Mouse (Mus musculus) lung, embryonic 16.5 days (tissue): ENCODE data around the gene Gm9857. TPM values are rescaled to one million over a fixed set of nuclear protein-coding genes. Genes with fewer than 3 reads are reported as not detected.

Experiments
- ATAC-seq: fragments of 200-750 bp; cut with Nextera tagmentation; 2 replicates; pipeline ENCODE4 v1.8.0; 2017; ENCODE audit warnings: low read depth, mild to moderate bottlenecking, moderate library complexity
- H3K27ac ChIP-seq: fragments of 300-500 bp; sonication (generic); 2 replicates; pipeline ENCODE4 v1.5.1; 2014; ENCODE audit warnings: mild to moderate bottlenecking, control low read depth, low read length
- H3K27me3 ChIP-seq: fragments of 300-500 bp; sonication (generic); 2 replicates; pipeline ENCODE4 v1.6.1; 2014; ENCODE audit warnings: low read depth, low read length, mixed read lengths; ENCODE audit not compliant: control insufficient read depth, insufficient read depth
- H3K36me3 ChIP-seq: fragments of 300-500 bp; sonication (generic); 2 replicates; pipeline ENCODE4 v1.6.1; 2014; ENCODE audit warnings: low read length; ENCODE audit not compliant: control insufficient read depth, insufficient read depth
- H3K4me1 ChIP-seq: fragments of 300-500 bp; sonication (generic); replicated peaks from 2 replicates; pipeline ENCODE4 v1.6.1; 2014; ENCODE audit warnings: low read length, mixed read lengths; ENCODE audit not compliant: control insufficient read depth, insufficient read depth
- H3K4me2 ChIP-seq: fragments of 300-500 bp; sonication (generic); 2 replicates; pipeline ENCODE4 v1.6.1; 2014; ENCODE audit warnings: low read depth, low read length, control low read depth
- H3K4me3 ChIP-seq: fragments of 300-500 bp; sonication (generic); 2 replicates; pipeline ENCODE4 v1.5.1; 2014; ENCODE audit warnings: mild to moderate bottlenecking, low read length, control low read depth
- H3K9ac ChIP-seq: fragments of 300-500 bp; sonication (generic); 2 replicates; pipeline ENCODE4 v1.6.1; 2014; ENCODE audit warnings: low read length, control low read depth
- H3K9me3 ChIP-seq: fragments of 300-500 bp; sonication (generic); 2 replicates; pipeline ENCODE4 v1.6.1; 2016; ENCODE audit warnings: low read length; ENCODE audit not compliant: control insufficient read depth
- WGBS: fragments of 180-500 bp; shearing (Covaris S2); extraction: QIAGEN DNeasy Blood & Tissue Kit; methylation state at CpG from one replicate; pipeline ENCODE4 v1.1.7; 2014; 5-methylcytosine and 5-hydroxymethylcytosine counted together
- polyA plus RNA-seq: library from polyadenylated mRNA; unstranded; fragments of >200 nt; fragmentation: Nextera tagmentation; extraction: Ambion mirVana; gene quantifications from 2 replicates; pipeline ENCODE4 v1.2.1, GENCODE M21; 2015

Gene Gm9857
- polyA plus RNA-seq, 1 experiment from 2014 or later: not detected

DNA sequence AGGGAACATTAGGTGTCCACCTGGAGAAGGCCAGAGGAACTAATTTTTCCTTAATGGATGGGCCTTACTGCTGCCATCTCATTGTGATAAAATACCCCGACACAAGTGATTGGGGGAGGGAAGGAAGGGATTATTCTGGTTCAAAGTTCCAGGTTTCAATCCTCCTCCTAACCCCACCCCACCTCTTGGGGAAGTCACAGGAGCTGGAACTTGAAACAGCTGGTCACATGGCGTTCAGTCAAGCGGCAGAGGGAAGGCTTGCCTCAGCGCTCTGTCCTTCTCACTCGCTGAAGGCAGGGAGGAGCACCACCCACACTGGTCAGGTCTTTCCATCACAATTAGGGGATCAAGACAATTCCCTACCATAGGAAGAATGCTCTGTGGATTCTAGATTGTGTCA lies 1.6 kb downstream of the Gm9857 start:
- no peak for ATAC-seq
- Histone ChIP-seq H3K9me3 (no peaks in the 10 kb centered on the region), H3K4me1 (no peaks in the 10 kb centered on the region), H3K4me3 (no peak overlapping the region), H3K27ac (no peak overlapping the region), H3K4me2 (no peak overlapping the region), H3K9ac (no peak overlapping the region), H3K36me3 (no peaks in the 10 kb centered on the region), H3K27me3 (no peaks in the 10 kb centered on the region)
- 96% methylated on average over 5 of the region's 5 CpGs for WGBS

DNA sequence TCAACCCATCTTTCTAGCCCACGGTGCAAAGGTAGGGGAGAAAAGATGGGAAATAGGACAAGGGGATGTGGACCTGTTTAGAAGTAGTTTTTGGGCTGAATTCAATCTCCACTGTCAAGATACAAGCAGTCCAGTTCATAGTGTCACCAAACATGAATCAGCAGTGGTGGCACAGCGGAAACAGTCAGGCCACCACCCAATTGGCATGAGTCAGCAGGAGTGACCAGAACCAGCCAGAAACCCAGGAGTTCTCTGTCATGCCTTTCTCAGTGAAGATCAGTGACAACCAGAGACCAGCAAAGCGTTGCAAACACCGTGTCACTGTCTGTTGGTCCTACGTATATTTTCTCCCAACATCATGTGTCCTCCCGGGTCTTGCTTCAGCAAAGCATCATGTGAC lies 6.7 kb downstream of the Gm9857 start:
- Histone ChIP-seq H3K9ac (no peak overlapping the region), H3K4me2 (no peak overlapping the region), H3K36me3 (no peaks in the 10 kb centered on the region), H3K4me1 (no peaks in the 10 kb centered on the region), H3K9me3 (no peaks in the 10 kb centered on the region), H3K27me3 (no peaks in the 10 kb centered on the region), H3K4me3 (no peak overlapping the region), H3K27ac (no peak overlapping the region)
- ATAC-seq: no peak
- WGBS: 92% methylated on average over 6 of the region's 6 CpGs

GRCm38 (mm10) chr3:108926308-108926707 lies 13.9 kb downstream of the Gm9857 start:
- ATAC-seq: no peak
- no peak overlapping the region for H3K27ac ChIP-seq
- no peaks in the 10 kb centered on the region for H3K9me3 ChIP-seq
- H3K4me1 ChIP-seq: no peaks in the 10 kb centered on the region
- 76% methylated on average over 1 of the region's 1 CpGs for WGBS
- no peak overlapping the region for H3K4me2 ChIP-seq
- no peaks in the 10 kb centered on the region for H3K27me3 ChIP-seq
- H3K4me3 ChIP-seq: no peak overlapping the region
- no peaks in the 10 kb centered on the region for H3K36me3 ChIP-seq
- H3K9ac ChIP-seq: no peak overlapping the region

GRCm38 (mm10) chr3:108925677-108926076 lies 14.6 kb downstream of the Gm9857 start:
- Histone ChIP-seq H3K36me3 (no peaks in the 10 kb centered on the region), H3K9ac (no peak overlapping the region), H3K27ac (no peak overlapping the region), H3K4me1 (no peaks in the 10 kb centered on the region), H3K4me2 (no peak overlapping the region), H3K4me3 (no peak overlapping the region), H3K27me3 (no peaks in the 10 kb centered on the region), H3K9me3 (no peaks in the 10 kb centered on the region)
- WGBS: 82% methylated on average over 4 of the region's 4 CpGs
- ATAC-seq: no peak

- H3K9ac ChIP-seq: no peak overlapping the region
- H3K9me3 ChIP-seq: no peaks in the 10 kb centered on the region
- no peaks in the 10 kb centered on the region for H3K4me1 ChIP-seq
- H3K4me2 ChIP-seq: no peak overlapping the region
- no peak overlapping the region for H3K27ac ChIP-seq
- H3K4me3 ChIP-seq: no peak overlapping the region
- no peaks in the 10 kb centered on the region for H3K36me3 ChIP-seq
- no peak for ATAC-seq
- no peaks in the 10 kb centered on the region for H3K27me3 ChIP-seq
- WGBS: 95% methylated on average over 1 of the region's 1 CpGs
Measured at GRCm38 (mm10) chr3:108921822-108922221, 18.4 kb downstream of the Gm9857 start.

GRCm38 (mm10) chr3:108920442-108921070 lies 19.7 kb downstream of the Gm9857 start:
- no peak for ATAC-seq
- Histone ChIP-seq H3K4me1 (no peaks in the 10 kb centered on the region), H3K27ac (no peak overlapping the region), H3K4me3 (no peak overlapping the region), H3K4me2 (no peak overlapping the region), H3K27me3 (no peaks in the 10 kb centered on the region), H3K36me3 (no peaks in the 10 kb centered on the region), H3K9me3 (no peaks in the 10 kb centered on the region), H3K9ac (no peak overlapping the region)
- 78% methylated on average over 3 of the region's 3 CpGs for WGBS

DNA sequence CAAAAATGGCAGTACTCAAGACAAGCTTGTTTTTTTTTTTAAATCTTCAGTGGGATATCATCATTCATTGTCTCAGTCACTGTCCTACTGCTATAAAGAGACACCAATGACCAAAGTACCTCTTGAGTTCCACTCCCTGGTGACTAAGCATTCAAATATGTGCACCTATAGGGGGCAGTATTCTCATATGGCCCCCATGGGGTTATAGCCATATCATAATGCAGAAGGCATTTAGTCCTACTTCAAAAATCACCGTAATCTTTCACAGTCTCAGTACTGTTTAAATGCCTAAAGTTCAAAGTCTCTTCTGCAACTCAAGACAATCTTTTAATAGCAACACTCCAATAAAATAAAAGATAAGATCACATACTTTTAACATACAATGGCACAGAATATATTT lies 21.4 kb downstream of the Gm9857 start:
- no peak for ATAC-seq
- no peaks in the 10 kb centered on the region for H3K36me3 ChIP-seq
- WGBS: 78% methylated on average over 1 of the region's 1 CpGs
- no peak overlapping the region for H3K4me3 ChIP-seq
- no peak overlapping the region for H3K9ac ChIP-seq
- no peak overlapping the region for H3K27ac ChIP-seq
- H3K4me2 ChIP-seq: no peak overlapping the region
- no peaks in the 10 kb centered on the region for H3K4me1 ChIP-seq
- no peaks in the 10 kb centered on the region for H3K9me3 ChIP-seq
- no peaks in the 10 kb centered on the region for H3K27me3 ChIP-seq

DNA sequence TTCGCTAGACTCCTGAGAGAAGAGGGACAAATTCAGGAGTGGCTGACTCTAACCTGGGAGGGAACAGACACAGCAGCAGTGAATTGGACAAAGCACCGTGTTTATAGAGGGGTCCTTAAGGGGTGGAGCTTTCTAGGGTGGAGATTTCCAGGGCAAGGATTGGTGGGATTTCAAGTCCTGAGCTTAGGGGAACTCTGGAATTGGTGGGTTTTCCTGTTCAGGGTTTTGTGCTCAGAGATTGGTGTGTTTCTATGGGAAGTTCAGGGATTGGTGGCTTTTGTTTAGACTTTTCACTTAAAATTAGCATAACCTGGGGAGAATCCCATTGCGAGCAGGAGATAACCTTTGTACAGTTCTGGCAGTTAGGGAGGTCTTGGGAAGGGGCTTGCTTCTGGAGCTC lies 22.3 kb downstream of the Gm9857 start:
- Histone ChIP-seq H3K9me3 (no peaks in the 10 kb centered on the region), H3K4me2 (no peak overlapping the region), H3K9ac (no peak overlapping the region), H3K27ac (no peak overlapping the region), H3K4me1 (no peaks in the 10 kb centered on the region), H3K27me3 (no peaks in the 10 kb centered on the region), H3K36me3 (no peaks in the 10 kb centered on the region), H3K4me3 (no peak overlapping the region)
- 46% methylated on average over 3 of the region's 3 CpGs for WGBS
- no peak for ATAC-seq

DNA sequence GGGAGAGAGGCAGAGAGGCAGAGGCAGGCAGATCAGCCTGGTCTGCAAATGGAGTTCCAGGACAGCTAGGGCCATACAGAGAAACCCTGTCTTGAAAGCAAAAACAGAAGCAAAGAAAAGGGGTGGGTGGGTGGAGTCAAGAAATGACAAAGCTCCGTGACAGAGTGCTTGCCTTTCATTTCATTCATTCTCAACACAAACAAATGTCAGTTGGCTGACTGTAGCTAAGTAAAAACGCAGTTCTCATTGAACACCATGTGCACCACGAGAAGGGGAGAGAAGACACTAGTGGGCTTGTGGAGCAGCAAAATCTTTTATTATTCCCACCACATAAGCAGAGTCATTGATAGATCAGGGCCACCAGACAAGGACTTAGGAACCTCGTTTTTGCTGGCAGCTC lies 23.4 kb downstream of the Gm9857 start:
- no peaks in the 10 kb centered on the region for H3K27me3 ChIP-seq
- no peak overlapping the region for H3K27ac ChIP-seq
- H3K4me1 ChIP-seq: no peaks in the 10 kb centered on the region; the same call in 1 of the 2 replicates
- no peak overlapping the region for H3K4me3 ChIP-seq
- H3K36me3 ChIP-seq: no peaks in the 10 kb centered on the region
- H3K9ac ChIP-seq: no peak overlapping the region
- 25% methylated on average over 4 of the region's 4 CpGs for WGBS
- no peak overlapping the region for H3K4me2 ChIP-seq
- no peak for ATAC-seq
- no peaks in the 10 kb centered on the region for H3K9me3 ChIP-seq

GRCm38 (mm10) chr3:108915999-108916398 lies 24.2 kb downstream of the Gm9857 start:
- no peak overlapping the region for H3K4me2 ChIP-seq
- H3K9ac ChIP-seq: no peak overlapping the region
- no peaks in the 10 kb centered on the region; the same call in 1 of the 2 replicates for H3K4me1 ChIP-seq
- no peak for ATAC-seq
- 71% methylated on average over 1 of the region's 1 CpGs for WGBS
- H3K4me3 ChIP-seq: no peak overlapping the region
- H3K27ac ChIP-seq: no peak overlapping the region
- H3K9me3 ChIP-seq: no peaks in the 10 kb centered on the region
- H3K36me3 ChIP-seq: no peaks in the 10 kb centered on the region
- no peaks in the 10 kb centered on the region for H3K27me3 ChIP-seq
